Mouse (Mus musculus) embryonic facial prominence, embryonic 15.5 days (tissue): ENCODE data around the gene Sf1. TPM values are rescaled to one million over a fixed set of nuclear protein-coding genes. Genes with fewer than 3 reads are reported as not detected.
A peak's percentile ranks its signal among the peaks of the same experiment; 100 is the strongest.

ENCODE experiments used
- ATAC-seq: fragments of 200-750 bp; cut with Nextera tagmentation; 2 replicates; pipeline ENCODE4 v1.8.0; 2017; ENCODE audit warnings: low read depth, moderate TSS enrichment; ENCODE audit not compliant: insufficient number of reproducible peaks, low FRiP score, low TSS enrichment
- H3K27ac ChIP-seq: fragments of 300-500 bp; sonication (generic); replicated peaks from 2 replicates; pipeline ENCODE4 v1.5.1; 2015; ENCODE audit warnings: mild to moderate bottlenecking, inconsistent platforms
- H3K27me3 ChIP-seq: fragments of 300-500 bp; sonication (generic); 2 replicates; pipeline ENCODE4 v1.6.1; 2015; ENCODE audit warnings: inconsistent platforms
- H3K36me3 ChIP-seq: fragments of 300-500 bp; sonication (generic); 2 replicates; pipeline ENCODE4 v1.6.1; 2015; ENCODE audit warnings: mild to moderate bottlenecking, inconsistent platforms
- H3K4me1 ChIP-seq: fragments of 300-500 bp; sonication (generic); 2 replicates; pipeline ENCODE4 v1.6.1; 2015; ENCODE audit warnings: inconsistent platforms
- H3K4me2 ChIP-seq: fragments of 300-500 bp; sonication (generic); replicated peaks from 2 replicates; pipeline ENCODE4 v1.6.1; 2015; ENCODE audit warnings: mild to moderate bottlenecking, inconsistent platforms
- H3K4me3 ChIP-seq: fragments of 300-500 bp; sonication (generic); replicated peaks from 2 replicates; pipeline ENCODE4 v1.5.1; 2015; ENCODE audit warnings: mild to moderate bottlenecking, inconsistent platforms
- H3K9ac ChIP-seq: fragments of 300-500 bp; sonication (generic); 2 replicates; pipeline ENCODE4 v1.6.1; 2015; ENCODE audit warnings: inconsistent platforms
- H3K9me3 ChIP-seq: fragments of 300-500 bp; sonication (generic); replicated peaks from 2 replicates; pipeline ENCODE4 v1.6.1; 2016; ENCODE audit warnings: inconsistent platforms
- WGBS: fragments of 180-500 bp; shearing (Covaris S2); methylation state at CpG from one replicate; pipeline ENCODE4 v1.1.7; 2015; 5-methylcytosine and 5-hydroxymethylcytosine counted together
- polyA plus RNA-seq: library from polyadenylated mRNA; unstranded; fragments of >200 nt; fragmentation: Nextera tagmentation; extraction: Ambion mirVana; gene quantifications from 2 replicates; pipeline ENCODE4 v1.2.1, GENCODE M21; 2015

The Sf1 gene
- polyA plus RNA-seq, 1 experiment from 2014 or later, result 145 TPM

DNA sequence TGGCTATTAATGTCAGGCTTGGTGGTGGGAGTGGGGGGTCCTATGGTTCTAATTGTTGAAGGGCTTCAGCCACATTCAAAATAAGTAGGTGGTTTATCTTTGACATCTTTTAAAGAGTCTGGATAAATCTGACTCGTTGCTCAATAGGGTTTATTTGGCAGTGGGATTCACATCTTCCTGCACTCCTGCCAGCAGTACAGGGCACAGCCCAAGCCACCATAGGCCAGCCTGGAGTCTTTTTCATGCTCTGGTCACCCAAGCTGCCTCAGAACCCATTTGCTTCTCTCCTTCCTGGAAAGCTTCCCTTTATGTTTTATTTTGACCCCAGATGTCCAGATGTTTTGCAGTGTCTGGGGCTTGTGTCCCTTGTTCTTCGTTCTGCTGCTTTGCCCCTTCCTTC lies 13.2 kb downstream of the Sf1 start:
- Histone ChIP-seq H3K9me3 (no peaks in the 10 kb centered on the region), H3K4me3 (no peak overlapping the region), H3K36me3 (peaks cover 76% of the 10 kb centered on the region), H3K4me1 (no peaks in the 10 kb centered on the region), H3K27me3 (no peaks in the 10 kb centered on the region), H3K27ac (no peak overlapping the region), H3K4me2 (no peak overlapping the region), H3K9ac (no peak overlapping the region)
- 78% methylated on average over 2 of the region's 2 CpGs for WGBS
- ATAC-seq, result no peak

DNA sequence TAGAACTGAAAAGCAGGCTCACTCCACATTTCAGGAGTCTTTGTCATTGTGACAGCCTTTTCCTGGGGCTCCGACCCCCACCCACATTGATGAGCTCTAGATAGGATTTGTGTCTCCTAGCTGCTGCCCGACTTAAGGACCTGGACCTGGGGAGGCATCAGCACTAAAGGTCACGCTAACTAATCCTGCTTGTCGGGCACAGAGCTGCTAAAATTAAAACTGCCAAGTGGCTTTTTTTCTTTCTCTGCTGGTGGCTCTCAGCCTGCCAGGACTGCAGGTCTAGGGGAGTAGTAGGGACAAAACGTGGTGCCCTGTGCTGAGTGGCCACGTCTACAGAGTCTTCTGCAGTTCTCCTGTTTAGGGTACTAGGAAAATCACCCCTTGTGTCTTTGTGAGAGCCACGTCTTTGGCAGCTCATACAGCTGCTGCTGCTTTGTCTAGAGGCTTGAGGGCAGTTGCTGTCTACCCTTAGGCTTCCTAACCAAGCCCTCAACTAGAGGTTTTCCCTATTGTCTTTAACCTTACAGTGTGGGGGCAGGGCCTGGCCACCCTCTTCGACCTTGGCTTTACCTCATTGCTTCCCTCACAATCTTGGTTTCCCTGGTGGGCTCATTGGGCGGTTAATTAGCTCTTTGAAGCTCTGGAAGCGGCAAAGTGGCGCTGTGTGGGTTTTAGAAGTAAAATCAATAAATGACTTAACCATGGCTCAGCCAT lies 14.0 kb downstream of the Sf1 start:
- H3K4me1 ChIP-seq, result no peaks in the 10 kb centered on the region
- H3K9me3 ChIP-seq, result no peaks in the 10 kb centered on the region
- H3K4me3 ChIP-seq, result no peak overlapping the region
- H3K27me3 ChIP-seq, result no peaks in the 10 kb centered on the region
- peaks cover 68% of the 10 kb centered on the region for H3K36me3 ChIP-seq
- 82% methylated on average over 11 of the region's 11 CpGs for WGBS
- no peak overlapping the region for H3K4me2 ChIP-seq
- ATAC-seq, result no peak
- no peak overlapping the region for H3K27ac ChIP-seq
- no peak overlapping the region for H3K9ac ChIP-seq

DNA sequence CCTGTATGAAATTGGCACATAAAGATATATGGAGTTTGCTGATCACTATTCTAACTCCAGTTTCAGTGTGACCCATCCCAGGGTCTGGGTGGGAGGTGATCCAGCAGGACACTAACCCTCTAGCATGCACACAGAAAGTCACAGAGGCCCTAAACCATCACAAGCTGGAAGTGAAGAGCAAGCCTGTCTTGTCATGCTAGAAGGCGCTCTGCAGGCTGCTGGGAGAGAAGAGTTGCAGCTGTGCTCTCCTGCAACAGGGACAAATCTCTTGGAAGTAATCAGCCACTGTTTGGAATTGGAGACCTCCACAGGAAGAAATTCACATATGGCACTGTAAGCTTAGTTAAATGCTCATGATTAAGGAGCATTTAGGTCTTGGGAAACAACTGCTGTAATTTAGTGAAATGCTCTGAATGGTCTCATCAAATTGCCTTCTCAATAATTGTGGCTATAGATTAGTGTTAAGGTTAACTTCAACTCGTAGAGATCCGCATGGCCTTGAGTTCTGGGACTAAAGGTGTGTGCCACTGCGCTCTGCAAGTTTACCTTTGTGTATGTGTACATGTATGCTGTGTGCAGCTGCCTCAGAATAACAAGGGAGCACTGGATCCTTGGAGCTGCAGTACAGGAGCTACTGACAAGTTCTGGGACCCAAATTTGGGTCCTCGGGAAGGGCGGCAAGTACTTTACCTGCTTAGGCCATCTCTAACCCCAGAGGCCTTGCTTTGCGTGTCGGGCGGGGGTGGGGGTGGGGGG lies 17.1 kb downstream of the Sf1 start:
- Histone ChIP-seq H3K9me3 (no peaks in the 10 kb centered on the region), H3K27me3 (no peaks in the 10 kb centered on the region), H3K4me2 (no peak overlapping the region), H3K36me3 (peaks cover 38% of the 10 kb centered on the region), H3K4me3 (no peak overlapping the region), H3K4me1 (peaks cover 22% of the 10 kb centered on the region), H3K9ac (no peak overlapping the region), H3K27ac (no peak overlapping the region)
- no peak for ATAC-seq
- 90% methylated on average over 9 of the region's 9 CpGs for WGBS

DNA sequence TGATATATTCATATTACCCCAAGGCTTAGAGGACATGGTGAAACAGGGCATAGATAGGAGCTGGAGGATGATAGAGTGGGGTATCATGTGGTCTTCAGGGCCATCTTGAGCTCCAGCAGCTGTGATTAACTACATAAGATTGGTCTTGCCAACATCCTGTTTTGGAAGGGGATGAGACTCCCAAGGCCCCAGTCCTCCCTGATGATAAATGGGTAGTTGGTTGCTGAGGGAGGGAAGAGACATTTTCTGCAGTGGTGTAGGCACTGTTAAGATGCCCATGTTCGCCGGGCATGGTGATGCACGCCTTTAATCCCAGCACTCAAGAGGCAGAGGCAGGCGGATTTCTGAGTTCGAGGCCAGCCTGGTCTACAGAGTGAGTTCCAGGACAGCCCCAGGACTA lies 17.7 kb downstream of the Sf1 start:
- H3K4me2 ChIP-seq, result no peak overlapping the region
- no peak overlapping the region for H3K4me3 ChIP-seq
- H3K36me3 ChIP-seq, result peaks cover 31% of the 10 kb centered on the region
- H3K27me3 ChIP-seq, result no peaks in the 10 kb centered on the region
- no peak overlapping the region for H3K27ac ChIP-seq
- H3K9ac ChIP-seq, result no peak overlapping the region
- no peak for ATAC-seq
- peaks cover 22% of the 10 kb centered on the region for H3K4me1 ChIP-seq
- 92% methylated on average over 5 of the region's 5 CpGs for WGBS
- H3K9me3 ChIP-seq, result no peaks in the 10 kb centered on the region

DNA sequence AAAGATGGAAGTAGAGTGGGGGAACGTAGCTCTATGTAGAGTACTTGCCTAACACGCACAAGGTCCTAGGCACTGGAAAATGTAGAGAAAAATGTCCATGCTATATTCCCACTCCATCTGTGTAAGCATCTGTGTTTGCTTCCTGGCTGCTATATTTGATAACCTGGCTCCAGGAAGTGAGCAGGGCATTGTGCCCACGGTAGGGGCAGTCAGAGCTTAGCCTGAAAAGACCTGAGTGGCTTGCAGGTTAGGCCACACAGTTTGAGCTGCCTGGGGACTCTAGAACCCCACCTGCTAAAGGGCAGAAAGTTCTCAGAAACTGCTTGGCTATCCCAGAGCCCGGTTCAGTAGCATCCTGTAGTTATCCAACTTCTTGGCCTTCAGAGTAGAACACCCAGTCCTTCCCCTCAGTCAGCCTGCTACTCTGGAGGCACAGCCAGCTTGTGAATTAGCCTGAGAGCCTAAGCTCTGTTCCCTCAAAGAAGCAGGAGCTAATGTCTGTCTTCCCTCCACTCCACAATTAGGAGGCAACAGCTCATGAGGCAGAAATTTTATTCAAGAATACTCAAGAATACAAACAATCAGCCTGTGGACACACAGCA lies 18.9 kb downstream of the Sf1 start:
- WGBS, result 77% methylated on average over 4 of the region's 4 CpGs
- Histone ChIP-seq H3K4me2 (no peak overlapping the region), H3K9me3 (no peaks in the 10 kb centered on the region), H3K4me1 (peaks cover 22% of the 10 kb centered on the region), H3K4me3 (no peak overlapping the region), H3K36me3 (peaks cover 20% of the 10 kb centered on the region), H3K27ac (no peak overlapping the region), H3K27me3 (no peaks in the 10 kb centered on the region), H3K9ac (no peak overlapping the region)
- ATAC-seq, result no peak

DNA sequence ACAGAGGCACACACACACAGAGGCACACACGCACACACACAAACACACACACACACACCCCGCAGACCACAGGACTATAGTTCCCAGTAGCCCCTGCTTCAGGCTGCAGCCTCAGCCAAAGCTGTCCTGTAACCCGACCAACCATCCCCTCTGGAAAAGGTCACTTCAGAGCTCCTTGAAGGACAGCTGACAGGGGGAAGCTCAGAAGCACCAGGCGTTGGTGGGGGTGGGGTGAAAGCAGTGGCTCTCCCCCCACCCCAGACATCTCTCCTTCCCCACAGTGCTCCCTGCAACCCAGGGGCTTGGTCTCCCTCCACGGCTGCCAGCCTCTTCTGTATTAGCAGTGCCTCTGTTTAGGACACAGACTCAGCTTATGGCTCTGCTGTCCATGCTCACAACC lies 20.0 kb downstream of the Sf1 start:
- H3K4me1 ChIP-seq, result peaks cover 22% of the 10 kb centered on the region
- no peak overlapping the region for H3K9ac ChIP-seq
- 30% methylated on average over 5 of the region's 5 CpGs for WGBS
- H3K4me2 ChIP-seq, result no peak overlapping the region
- peak overlapping the region; percentile 60 for H3K27ac ChIP-seq
- no peak overlapping the region for H3K4me3 ChIP-seq
- peaks cover 9% of the 10 kb centered on the region for H3K36me3 ChIP-seq
- H3K27me3 ChIP-seq, result no peaks in the 10 kb centered on the region
- ATAC-seq, result no peak
- H3K9me3 ChIP-seq, result no peaks in the 10 kb centered on the region

DNA sequence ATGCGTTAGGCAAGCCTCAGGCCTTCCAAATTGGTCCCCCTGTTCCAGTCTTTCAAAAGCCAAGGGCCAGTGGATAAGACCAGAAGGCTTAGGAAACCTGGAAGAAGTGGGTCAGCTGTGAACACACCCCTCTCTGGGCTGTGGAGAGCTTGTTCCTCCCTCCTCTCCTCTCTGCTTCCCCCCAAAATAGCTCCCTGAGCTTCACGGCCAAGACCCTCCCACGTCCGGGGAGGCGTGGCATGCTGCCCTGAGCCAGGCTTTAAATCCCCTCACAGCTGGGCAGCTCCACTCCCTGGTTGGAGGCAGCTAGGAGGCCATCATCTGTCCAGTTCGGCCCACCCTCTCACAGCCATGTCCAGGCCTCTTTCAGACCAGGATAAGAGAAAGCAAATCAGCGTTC lies 20.6 kb downstream of the Sf1 start, which contains the start of gene Pygm:
TSS of gene Pygm (plus strand) at position 272 of the 400 bp plus-strand sequence.
- peaks cover 25% of the 10 kb centered on the region for H3K4me1 ChIP-seq
- ATAC-seq, result peak; percentile 61; the same call in 1 of the 2 replicates
- no peaks in the 10 kb centered on the region for H3K9me3 ChIP-seq
- H3K4me2 ChIP-seq, result 0 out of 2 replicates have a peak within 1 kb of the TSS, but pooled peaks have one; percentile 3
- no peak within 1 kb of the TSS for H3K9ac ChIP-seq
- whole genome bisulfite sequencing, result 18% methylated on average over 7 of the region's 7 CpGs
- H3K27me3 ChIP-seq, result 0 out of 2 replicates have a peak, but pooled peaks cover 4% of the 10 kb centered on the region
- H3K27ac ChIP-seq, result peak within 1 kb of the TSS; percentile 60
- H3K4me3 ChIP-seq, result 0 out of 2 replicates have a peak within 1 kb of the TSS, but pooled peaks have one; percentile 1
- peaks cover 3% of the 10 kb centered on the region for H3K36me3 ChIP-seq

DNA sequence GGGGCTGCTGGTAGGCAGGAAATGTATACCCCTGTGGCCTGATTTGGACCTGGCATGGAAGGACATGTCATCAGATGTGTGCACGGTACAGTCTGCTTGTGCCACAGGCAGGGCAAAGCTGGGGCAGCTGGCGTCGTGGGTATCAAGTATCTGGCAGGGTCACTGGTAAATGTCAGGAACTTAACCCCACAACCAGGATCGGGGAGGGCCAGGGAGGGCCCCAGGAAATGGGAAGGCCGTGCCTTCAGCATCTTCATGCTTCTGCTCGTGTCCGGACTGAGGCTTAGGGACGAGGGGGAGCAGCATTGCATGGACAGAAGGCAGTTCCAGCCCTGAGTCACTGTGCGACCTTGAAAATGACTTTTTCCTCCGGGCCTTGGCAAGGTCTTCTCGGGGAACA lies 21.5 kb downstream of the Sf1 start:
- H3K9ac ChIP-seq, result no peak overlapping the region
- H3K9me3 ChIP-seq, result no peaks in the 10 kb centered on the region
- no peak for ATAC-seq
- no peak overlapping the region for H3K27ac ChIP-seq
- H3K4me1 ChIP-seq, result peaks cover 33% of the 10 kb centered on the region
- 0 out of 2 replicates have a peak, but pooled peaks cover 4% of the 10 kb centered on the region for H3K27me3 ChIP-seq
- 0 out of 2 replicates have a peak overlapping the region, but pooled peaks have one; percentile 3 for H3K4me2 ChIP-seq
- 56% methylated on average over 11 of the region's 11 CpGs for WGBS
- no peaks in the 10 kb centered on the region for H3K36me3 ChIP-seq
- H3K4me3 ChIP-seq, result 0 out of 2 replicates have a peak overlapping the region, but pooled peaks have one; percentile 1

DNA sequence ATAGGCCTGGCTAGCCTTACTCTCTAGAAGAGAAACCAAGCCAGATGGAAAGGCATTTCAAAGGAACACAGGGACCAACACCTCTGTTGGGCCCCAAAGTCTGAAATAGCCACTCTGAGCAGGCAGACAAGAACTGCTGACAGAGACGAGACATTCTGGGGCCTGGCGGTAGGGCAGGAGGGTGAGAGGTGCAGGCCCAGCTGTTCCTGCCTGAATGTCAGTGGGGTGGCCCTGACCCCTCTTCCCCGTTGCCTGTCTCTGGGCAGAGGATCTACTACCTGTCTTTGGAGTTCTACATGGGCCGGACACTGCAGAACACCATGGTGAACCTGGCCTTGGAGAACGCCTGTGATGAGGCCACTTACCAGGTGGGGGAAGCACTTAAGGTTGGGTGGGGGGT lies 21.9 kb downstream of the Sf1 start:
- Histone ChIP-seq H3K4me2 (0 out of 2 replicates have a peak overlapping the region, but pooled peaks have one; percentile 3), H3K27ac (no peak overlapping the region), H3K4me1 (peaks cover 33% of the 10 kb centered on the region), H3K9me3 (no peaks in the 10 kb centered on the region), H3K4me3 (no peak overlapping the region), H3K9ac (no peak overlapping the region), H3K36me3 (no peaks in the 10 kb centered on the region), H3K27me3 (0 out of 2 replicates have a peak, but pooled peaks cover 4% of the 10 kb centered on the region)
- 79% methylated on average over 5 of the region's 5 CpGs for WGBS
- no peak for ATAC-seq

DNA sequence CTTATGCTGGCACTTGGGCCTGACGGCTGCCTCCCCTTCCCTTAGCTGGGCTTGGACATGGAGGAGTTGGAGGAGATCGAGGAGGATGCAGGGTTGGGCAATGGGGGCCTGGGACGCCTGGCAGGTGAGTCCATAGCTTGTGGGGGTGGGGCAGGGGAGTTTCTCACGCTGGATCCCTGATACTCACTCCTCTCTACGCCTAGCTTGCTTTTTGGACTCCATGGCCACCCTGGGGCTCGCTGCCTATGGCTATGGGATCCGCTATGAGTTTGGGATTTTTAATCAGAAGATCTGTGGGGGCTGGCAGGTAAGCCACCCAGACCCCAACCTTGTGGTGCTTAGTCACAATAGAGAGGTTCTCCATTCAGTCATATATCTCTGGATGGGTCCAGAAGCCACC lies 22.3 kb downstream of the Sf1 start:
- Histone ChIP-seq H3K27ac (no peak overlapping the region), H3K9ac (no peak overlapping the region), H3K27me3 (0 out of 2 replicates have a peak, but pooled peaks cover 4% of the 10 kb centered on the region), H3K4me2 (no peak overlapping the region), H3K4me1 (peaks cover 33% of the 10 kb centered on the region), H3K9me3 (no peaks in the 10 kb centered on the region), H3K4me3 (no peak overlapping the region), H3K36me3 (no peaks in the 10 kb centered on the region)
- WGBS, result 76% methylated on average over 7 of the region's 7 CpGs
- no peak for ATAC-seq

DNA sequence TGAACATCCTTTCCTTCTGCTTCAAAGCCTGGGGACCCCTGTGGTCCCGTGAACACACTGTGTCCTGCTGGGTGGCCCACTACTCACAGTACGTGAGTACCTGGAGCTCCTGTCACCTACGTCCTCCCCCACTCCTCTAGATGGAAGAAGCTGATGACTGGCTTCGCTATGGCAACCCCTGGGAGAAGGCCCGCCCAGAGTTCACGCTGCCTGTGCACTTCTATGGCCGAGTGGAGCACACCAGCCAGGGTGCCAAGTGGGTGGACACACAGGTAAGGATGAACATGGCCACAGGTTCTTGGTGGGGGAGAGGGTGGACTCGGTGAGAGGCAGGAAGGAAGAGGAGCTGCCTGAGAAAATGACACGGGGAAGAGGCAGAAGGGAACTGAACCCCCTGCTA lies 22.7 kb downstream of the Sf1 start:
- 67% methylated on average over 9 of the region's 9 CpGs for WGBS
- Histone ChIP-seq H3K36me3 (no peaks in the 10 kb centered on the region), H3K27ac (no peak overlapping the region), H3K4me3 (no peak overlapping the region), H3K9ac (no peak overlapping the region), H3K27me3 (0 out of 2 replicates have a peak, but pooled peaks cover 4% of the 10 kb centered on the region), H3K4me2 (no peak overlapping the region), H3K4me1 (peaks cover 33% of the 10 kb centered on the region), H3K9me3 (no peaks in the 10 kb centered on the region)
- ATAC-seq, result no peak
